Mouse (Mus musculus) MEL (cell line): Measurements from ENCODE around the gene Tmem102. TPM values are rescaled to one million over a fixed set of nuclear protein-coding genes. Genes with fewer than 3 reads are reported as not detected.
A peak's percentile ranks its signal among the peaks of the same experiment; 100 is the strongest.

Experiments
- DNase-seq: peaks from one replicate; pipeline ENCODE4 v3.0.0; 2011; ENCODE audit warnings: low read depth, low spot score
- H3K27ac ChIP-seq: 2 replicates; pipeline ENCODE4 v1.5.1; 2012; ENCODE audit warnings: low read depth, mild to moderate bottlenecking, control low read depth, low read length, moderate library complexity; ENCODE audit not compliant: control insufficient read depth
- H3K27me3 ChIP-seq, 2 experiments: fragments of 150-350 bp in 1 of 2; sonication (generic) in 1 of 2; 2 replicates each; pipeline ENCODE4 v1.6.1; 2012; ENCODE audit warnings: low read length in 2 of 2, mild to moderate bottlenecking in 2 of 2, improper control_type of control experiment in 1 of 2, moderate library complexity in 1 of 2; ENCODE audit not compliant: insufficient read depth in 2 of 2, control insufficient read depth in 1 of 2
- H3K36me3 ChIP-seq, 2 experiments: 2 replicates each; pipeline ENCODE4 v1.6.1; 2012 to 2014; ENCODE audit warnings: low read length in 2 of 2, improper control_type of control experiment in 1 of 2, inconsistent platforms in 1 of 2, mild to moderate bottlenecking in 1 of 2; ENCODE audit not compliant: insufficient read depth in 2 of 2, control insufficient read depth in 1 of 2
- H3K4me1 ChIP-seq, 2 experiments: fragments of 150-350 bp in 1 of 2; sonication (generic) in 1 of 2; 2 replicates each; pipeline ENCODE4 v1.6.1; 2012; ENCODE audit warnings: low read length in 2 of 2, improper control_type of control experiment in 1 of 2, mild to moderate bottlenecking in 1 of 2; ENCODE audit not compliant: insufficient read depth in 2 of 2, control insufficient read depth in 1 of 2
- H3K4me3 ChIP-seq, 2 experiments: fragments of 150-350 bp in 1 of 2; sonication (generic) in 1 of 2; 2 replicates each; pipeline ENCODE4 v1.5.1; 2012; ENCODE audit warnings: low read depth in 2 of 2, low read length in 2 of 2, mild to moderate bottlenecking in 2 of 2, moderate library complexity in 2 of 2, control low read depth in 1 of 2, improper control_type of control experiment in 1 of 2; ENCODE audit not compliant: control insufficient read depth in 1 of 2, insufficient read depth in 1 of 2
- H3K79me2 ChIP-seq: 2 replicates; pipeline ENCODE4 v1.6.1; 2012; ENCODE audit warnings: mild to moderate bottlenecking, low read length, moderate library complexity; ENCODE audit not compliant: control insufficient read depth, poor library complexity, insufficient read depth
- H3K9ac ChIP-seq: 2 replicates; pipeline ENCODE4 v1.6.1; 2012; ENCODE audit warnings: low read depth, mild to moderate bottlenecking, control low read depth, low read length, moderate library complexity; ENCODE audit not compliant: control insufficient read depth, poor library complexity, severe bottlenecking
- H3K9me3 ChIP-seq: fragments of 150-350 bp; sonication (generic); replicated peaks from 2 replicates; pipeline ENCODE4 v1.6.1; 2012; ENCODE audit warnings: mild to moderate bottlenecking, low read length, improper control_type of control experiment, moderate library complexity; ENCODE audit not compliant: insufficient read depth
- BHLHE40 ChIP-seq: IDR thresholded peaks from 2 replicates; pipeline ENCODE4 v1.6.1; 2012; ENCODE audit warnings: low read depth, mild to moderate bottlenecking, inconsistent platforms, low read length, improper control_type of control experiment, borderline replicate concordance
- CHD2 ChIP-seq: IDR thresholded peaks from 2 replicates; pipeline ENCODE4 v1.6.1; 2011; ENCODE audit warnings: low read length, improper control_type of control experiment
- CTCF ChIP-seq, 3 experiments: IDR thresholded peaks in 2 of 3; conservative IDR thresholded peaks in 1 of 3; 2 replicates each; pipeline ENCODE4 v1.5.1; 2011 to 2012; ENCODE audit warnings: low read length in 3 of 3, low read depth in 2 of 3, mild to moderate bottlenecking in 2 of 3, improper control_type of control experiment in 1 of 3, inconsistent platforms in 1 of 3, mixed read lengths in 1 of 3, moderate library complexity in 1 of 3; ENCODE audit not compliant: control insufficient read depth in 1 of 3, insufficient read depth in 1 of 3, poor library complexity in 1 of 3, severe bottlenecking in 1 of 3
- E2F4 ChIP-seq: IDR thresholded peaks from 2 replicates; pipeline ENCODE4 v1.6.1; 2011; ENCODE audit warnings: low read depth, low read length, improper control_type of control experiment, borderline replicate concordance
- ELF1 ChIP-seq: IDR thresholded peaks from 2 replicates; pipeline ENCODE4 v1.6.1; 2014; ENCODE audit warnings: low read depth, mild to moderate bottlenecking, inconsistent platforms, low read length, improper control_type of control experiment, moderate library complexity
- ETS1 ChIP-seq: IDR thresholded peaks from 2 replicates; pipeline ENCODE4 v1.6.1; 2012; ENCODE audit warnings: low read depth, mild to moderate bottlenecking, inconsistent platforms, low read length, improper control_type of control experiment, moderate library complexity
- GATA1 ChIP-seq: IDR thresholded peaks from 2 replicates; pipeline ENCODE4 v1.6.1; 2011; ENCODE audit warnings: low read depth, low read length, improper control_type of control experiment
- JUND ChIP-seq: IDR thresholded peaks from 2 replicates; pipeline ENCODE4 v1.6.1; 2011; ENCODE audit warnings: low read depth, mild to moderate bottlenecking, improper control_type of control experiment, low read length
- MAFK ChIP-seq: IDR thresholded peaks from 2 replicates; pipeline ENCODE4 v1.6.1; 2011; ENCODE audit warnings: low read depth, mild to moderate bottlenecking, low read length, improper control_type of control experiment, borderline replicate concordance
- MAX ChIP-seq: IDR thresholded peaks from 2 replicates; pipeline ENCODE4 v1.6.1; 2011; ENCODE audit warnings: low read length, improper control_type of control experiment
- MAZ ChIP-seq: IDR thresholded peaks from 2 replicates; pipeline ENCODE4 v1.6.1; 2012; ENCODE audit warnings: low read depth, mild to moderate bottlenecking, inconsistent platforms, low read length, improper control_type of control experiment
- MEF2A ChIP-seq: IDR thresholded peaks from 2 replicates; pipeline ENCODE4 v1.6.1; 2014; ENCODE audit warnings: low read depth, mild to moderate bottlenecking, inconsistent platforms, low read length, improper control_type of control experiment; ENCODE audit not compliant: poor library complexity, insufficient replicate concordance, severe bottlenecking; ENCODE audit errors: extremely low read depth
- MYC ChIP-seq: IDR thresholded peaks from 2 replicates; pipeline ENCODE4 v1.6.1; 2011; ENCODE audit warnings: low read depth, mild to moderate bottlenecking, low read length, improper control_type of control experiment, moderate library complexity
- POLR2A ChIP-seq, 2 experiments: IDR thresholded peaks; 2 replicates each; pipeline ENCODE4 v1.6.1; 2011 to 2012; ENCODE audit warnings: low read length in 2 of 2, mild to moderate bottlenecking in 2 of 2, control low read depth in 1 of 2, improper control_type of control experiment in 1 of 2, low read depth in 1 of 2, moderate library complexity in 1 of 2; ENCODE audit not compliant: control insufficient read depth in 1 of 2, insufficient read depth in 1 of 2, poor library complexity in 1 of 2
- POLR2AphosphoS2 ChIP-seq: IDR thresholded peaks from 2 replicates; pipeline ENCODE4 v1.6.1; 2011; ENCODE audit warnings: low read length, improper control_type of control experiment
- POLR2AphosphoS5 ChIP-seq: IDR thresholded peaks from 2 replicates; pipeline ENCODE4 v1.6.1; 2012; ENCODE audit warnings: low read depth, borderline replicate concordance, mild to moderate bottlenecking, inconsistent platforms, low read length, moderate library complexity, mixed read lengths
- RAD21 ChIP-seq: IDR thresholded peaks from 2 replicates; pipeline ENCODE4 v1.6.1; 2011; ENCODE audit warnings: mild to moderate bottlenecking, low read depth, low read length, improper control_type of control experiment
- SMC3 ChIP-seq: IDR thresholded peaks from 2 replicates; pipeline ENCODE4 v1.6.1; 2011; ENCODE audit warnings: low read depth, low read length, improper control_type of control experiment
- TAL1 ChIP-seq: IDR thresholded peaks from 2 replicates; pipeline ENCODE4 v1.6.1; 2012; ENCODE audit warnings: mild to moderate bottlenecking, inconsistent platforms, low read length, moderate library complexity, mixed read lengths
- TBP ChIP-seq: IDR thresholded peaks from 2 replicates; pipeline ENCODE4 v1.8.0; 2011; ENCODE audit warnings: low read depth, low read length, improper control_type of control experiment
- TCF12 ChIP-seq: IDR thresholded peaks from 2 replicates; pipeline ENCODE4 v1.6.1; 2014; ENCODE audit warnings: low read depth, mild to moderate bottlenecking, inconsistent platforms, low read length, improper control_type of control experiment, moderate library complexity
- UBTF ChIP-seq: IDR thresholded peaks from 2 replicates; pipeline ENCODE4 v1.6.1; 2012; ENCODE audit warnings: low read depth, mild to moderate bottlenecking, inconsistent platforms, low read length, improper control_type of control experiment, moderate library complexity, borderline replicate concordance; ENCODE audit not compliant: insufficient read depth
- USF1 ChIP-seq: IDR thresholded peaks from 2 replicates; pipeline ENCODE4 v1.6.1; 2014; ENCODE audit warnings: low read depth, mild to moderate bottlenecking, inconsistent platforms, low read length, improper control_type of control experiment, moderate library complexity
- USF2 ChIP-seq, 2 experiments: IDR thresholded peaks; 2 replicates each; pipeline ENCODE4 v1.6.1; 2011 to 2012; ENCODE audit warnings: improper control_type of control experiment in 2 of 2, low read length in 2 of 2, borderline replicate concordance in 1 of 2, inconsistent platforms in 1 of 2, low read depth in 1 of 2, mild to moderate bottlenecking in 1 of 2; ENCODE audit not compliant: insufficient read depth in 1 of 2
- ZKSCAN1 ChIP-seq: IDR thresholded peaks from 2 replicates; pipeline ENCODE4 v1.6.1; 2012; ENCODE audit warnings: low read depth, mild to moderate bottlenecking, inconsistent platforms, low read length, improper control_type of control experiment, moderate library complexity
- polyA plus RNA-seq, 2 experiments: library from polyadenylated mRNA; stranded (reverse) in 1 of 2; unstranded in 1 of 2; fragments of >175 nt in 1 of 2; fragments of >200 nt in 1 of 2; gene quantifications; 2 replicates each; pipeline versions ENCODE4 v1.2.1 to v1.2.4; 2012; ENCODE audit warnings: low replicate concordance in 2 of 2, low read depth in 1 of 2; ENCODE audit not compliant: insufficient read length in 2 of 2, insufficient read depth in 1 of 2, missing spikeins in 1 of 2
- total RNA-seq: library from RNA; depleted of rRNA; stranded (reverse); fragments of 300-350 nt; gene quantifications from 2 replicates; pipeline ENCODE4 v1.2.3, GENCODE M21; 2012

The Tmem102 gene
- total and polyA plus RNA-seq, 3 experiments, result 0.31 to 2.4 TPM; not detected in 1

DNA sequence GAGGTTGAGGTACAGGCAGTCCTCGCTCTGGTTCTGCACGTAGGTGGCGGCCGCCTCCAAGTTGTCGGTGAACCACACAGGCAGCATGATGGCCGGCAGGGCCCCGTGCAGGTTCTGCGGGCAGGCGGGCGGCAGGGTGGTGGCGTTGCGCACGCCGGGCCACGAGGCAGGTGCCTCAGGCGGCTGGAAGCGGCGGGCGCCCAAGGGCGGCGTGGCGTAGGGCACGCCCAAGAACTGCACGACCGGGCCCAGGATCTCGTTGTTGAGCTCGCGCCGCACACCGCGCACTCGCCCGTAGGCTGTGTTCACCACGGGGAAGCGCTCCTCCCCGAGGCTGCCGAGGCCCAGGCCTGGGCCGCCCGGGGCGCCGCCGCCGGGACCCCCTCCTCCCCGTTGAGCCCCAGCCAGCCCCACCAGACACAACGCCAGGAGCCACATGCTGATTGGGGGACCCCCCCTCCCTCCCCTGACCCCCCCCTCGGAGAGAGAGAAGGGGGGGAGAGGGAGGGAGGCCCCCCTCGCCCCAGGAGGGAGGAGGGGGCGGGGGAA lies 28.7 kb upstream of the Tmem102 start (continued):
- TF ChIP-seq MAZ (peak; percentile 91; the same call in 1 of the 2 replicates), ETS1 (no peak), TBP (no peak), CHD2 (no peak), MAFK (no peak), BHLHE40 (no peak), USF2 (IDR thresholded peaks at IDR 0.05; ENCODE audit: borderline replicate concordance in 1 of 2, insufficient read depth in 1 of 2, low read depth in 1 of 2, low read length in 2 of 2) (no peak), USF1 (no peak), RAD21 (no peak), MEF2A (no peak), MYC (peak; percentile 57), TAL1 (no peak), GATA1 (no peak), TCF12 (no peak; the same call in 1 of the 2 replicates), UBTF (peak; percentile 80), MAX (peak; percentile 90), ELF1 (no peak), E2F4 (no peak), POLR2AphosphoS5 (no peak)

DNA sequence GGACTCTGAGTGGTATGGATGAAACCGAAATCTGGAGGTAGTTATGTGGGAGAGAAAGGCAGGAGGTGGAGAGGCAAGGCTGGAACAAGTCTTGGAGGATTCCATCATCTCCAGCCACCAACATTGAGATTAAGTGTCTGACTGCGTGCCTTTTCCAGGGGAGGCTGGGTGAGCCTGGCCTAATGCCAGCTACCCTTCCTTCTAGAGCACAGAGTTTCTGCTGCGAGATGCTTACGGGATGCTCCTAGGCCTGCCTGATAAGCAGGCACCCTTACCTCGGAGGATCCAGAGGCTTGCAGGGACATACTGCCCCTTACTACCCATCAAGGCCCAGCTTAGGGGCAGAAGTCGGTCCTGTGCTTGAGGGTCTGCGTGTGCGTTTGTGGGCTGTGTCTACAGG lies 28.1 kb upstream of the Tmem102 start:
- TF ChIP-seq TAL1 (0 out of 2 replicates have a peak, but pooled peaks have one; percentile 14), TCF12 (peak; percentile 29; the same call in 1 of the 2 replicates), JUND (no peak), POLR2AphosphoS2 (peak; percentile 40; the same call in 1 of the 2 replicates), ELF1 (no peak), MEF2A (no peak), TBP (peak; percentile 52), POLR2A (IDR thresholded peaks at IDR 0.05; ENCODE audit: control insufficient read depth in 1 of 2, insufficient read depth in 1 of 2, low read depth in 1 of 2, low read length in 2 of 2, poor library complexity in 1 of 2) (no peak; a peak in 1 of 4 replicates), CTCF (IDR thresholded peaks at IDR 0.05 in 2 of 3, conservative IDR thresholded peaks at IDR 0.05 in 1 of 3; ENCODE audit: control insufficient read depth in 1 of 3, insufficient read depth in 1 of 3, low read depth in 2 of 3, low read length in 3 of 3, poor library complexity in 1 of 3, severe bottlenecking in 1 of 3) (no peak), SMC3 (peak; percentile 4; the same call in 1 of the 2 replicates), GATA1 (peak; percentile 45; the same call in 1 of the 2 replicates), ZKSCAN1 (peak; percentile 64; the same call in 1 of the 2 replicates)
- Histone ChIP-seq H3K36me3 (peaks cover 2 to 10% of the 10 kb centered on the region in 2 experiments; a peak in 2 of 4 replicates), H3K4me1 (peaks cover 7 to 22% of the 10 kb centered on the region in 2 experiments), H3K27ac (peak overlapping the region; percentile 46), H3K4me3 (peak overlapping the region; percentile 47 to 55), H3K27me3 (no peaks in the 10 kb centered on the region; a peak in 1 of 4 replicates), H3K9me3 (no peaks in the 10 kb centered on the region), H3K79me2 (peaks cover 1% of the 10 kb centered on the region; the same call in 1 of the 2 replicates), H3K9ac (peak overlapping the region; percentile 74)
- DNase-seq, result peak; percentile 89
